Comparison of ENCODE assay signal across 22 mouse cellular contexts in genomic region chr1:62190786-62191185, GRCm38 (mm10).
DNase-seq lines count a peak whose midpoint lies in the region; ATAC-seq and TF ChIP-seq lines count a peak whose summit lies in the region.
"Had no signal": no experiment of that assay in that cellular context is flagged by ENCODE, and none has a peak within 500 bp of the region (broad histone marks: within the 10 kb centered on the region; RNA-seq: fewer than 3 reads in every experiment).

No protein-coding gene starts in this region.

- no peaks in the 10 kb centered on the region for H3K9me3 ChIP-seq in forebrain, postnatal 0 days (ENCODE audit: low read length)
- H3K9me3 ChIP-seq in forebrain, embryonic 16.5 days (ENCODE audit: control insufficient read depth, low read length), result no peaks in the 10 kb centered on the region
- H3K9me3 ChIP-seq: embryonic facial prominence, embryonic 10.5 days; G1E; heart, embryonic 10.5 days; hindbrain, embryonic 12.5 days had no signal

- no peak for TF ChIP-seq CTCF in forebrain, postnatal 0 days (IDR thresholded peaks at IDR 0.05; ENCODE audit: low read depth)

- no peaks in the 10 kb centered on the region for H3K36me3 ChIP-seq in forebrain, postnatal 0 days (ENCODE audit: insufficient read depth)
- H3K36me3 ChIP-seq in forebrain, embryonic 16.5 days (ENCODE audit: control insufficient read depth, insufficient read depth), result no peaks in the 10 kb centered on the region
- H3K36me3 ChIP-seq: embryonic facial prominence, embryonic 10.5 days; G1E; heart, embryonic 10.5 days; hindbrain, embryonic 12.5 days had no signal

- ATAC-seq in forebrain, postnatal 0 days, result peak; percentile 45; the same call in 1 of the 2 replicates
- no peak for ATAC-seq in forebrain, embryonic 16.5 days
- ATAC-seq: CD4-positive, CD25-positive, alpha-beta regulatory T cell, adult 4 months; hindbrain, embryonic 16.5 days had no signal

- WGBS in forebrain, postnatal 0 days, result 29% methylated on average over 1 of the region's 1 CpGs
- WGBS in forebrain, embryonic 16.5 days, result 17% methylated on average over 1 of the region's 1 CpGs

- no peaks in the 10 kb centered on the region for H3K4me1 ChIP-seq in forebrain, postnatal 0 days (ENCODE audit: insufficient read depth)
- no peaks in the 10 kb centered on the region for H3K4me1 ChIP-seq in forebrain, embryonic 16.5 days (replicated peaks; ENCODE audit: control insufficient read depth, insufficient read depth, low read length)
- H3K4me1 ChIP-seq: heart, embryonic 10.5 days had no signal

- no peak overlapping the region for H3K9ac ChIP-seq in forebrain, postnatal 0 days
- no peak overlapping the region for H3K9ac ChIP-seq in forebrain, embryonic 16.5 days (replicated peaks; ENCODE audit: low read depth, low read length)
- H3K9ac ChIP-seq: hindbrain, embryonic 12.5 days had no signal

- no peak overlapping the region for H3K4me2 ChIP-seq in forebrain, postnatal 0 days (ENCODE audit: low read depth)
- H3K4me2 ChIP-seq in forebrain, embryonic 16.5 days (ENCODE audit: low read length), result no peak overlapping the region
- H3K4me2 ChIP-seq: hindbrain, embryonic 12.5 days had no signal

- H3K27ac ChIP-seq in forebrain, postnatal 0 days (ENCODE audit: low read depth, low read length), result no peak overlapping the region
- H3K27ac ChIP-seq in forebrain, embryonic 16.5 days (ENCODE audit: low read length), result no peak overlapping the region
- H3K27ac ChIP-seq: embryonic facial prominence, embryonic 10.5 days; heart, embryonic 10.5 days; hindbrain, embryonic 12.5 days had no signal

- no peak overlapping the region for H3K4me3 ChIP-seq in forebrain, postnatal 0 days (ENCODE audit: low read depth, low read length)
- H3K4me3 ChIP-seq in forebrain, embryonic 16.5 days (replicated peaks; ENCODE audit: low read length), result no peak overlapping the region
- H3K4me3 ChIP-seq: embryonic facial prominence, embryonic 10.5 days; heart, embryonic 10.5 days; hindbrain, embryonic 12.5 days had no signal

- DNase-seq in embryo, embryonic 10 days (ENCODE audit: low spot score), result peak; percentile 13
- no peak for DNase-seq in embryo, embryonic 10.5 days (ENCODE audit: low spot score)
- no peak for DNase-seq in forebrain, postnatal 0 days
- peak; percentile 66 for DNase-seq in hindlimb bud, embryonic 11.5 days (ENCODE audit: extremely low spot score, low read depth, low spot score)
- DNase-seq in mesoderm, embryonic 11.5 days (ENCODE audit: low read depth, low spot score), result peak; percentile 46
- no peak for DNase-seq in ovary, postnatal 36 days (ENCODE audit: low spot score)
- no peak for DNase-seq in adrenal gland, postnatal 14 days
- DNase-seq: adrenal gland, adult 8-10 months; B cell, adult 2 months; cerebellum, adult 18-20 months; cerebellum, postnatal 10 days; gastrocnemius, postnatal 10 days; heart, adult 18-20 months; heart, postnatal 10 days; heart, postnatal 4 days had no signal

- no peaks in the 10 kb centered on the region for H3K27me3 ChIP-seq in forebrain, postnatal 0 days (ENCODE audit: insufficient read depth, low read length)
- H3K27me3 ChIP-seq in forebrain, embryonic 16.5 days (replicated peaks; ENCODE audit: control insufficient read depth, insufficient read depth, low read length), result no peaks in the 10 kb centered on the region
- H3K27me3 ChIP-seq: hindbrain, embryonic 12.5 days had no signal

Comparison
In these comparisons a context has a peak if more than half of its experiments do, and no peak if none do; other contexts are left out.
1. DNase-seq: peak in embryo, embryonic 10 days (single experiment), hindlimb bud, embryonic 11.5 days (single experiment) and mesoderm, embryonic 11.5 days (single experiment); none in embryo, embryonic 10.5 days (single experiment), forebrain, postnatal 0 days (single experiment), ovary, postnatal 36 days (single experiment) and adrenal gland, postnatal 14 days (single experiment).